Mouse (Mus musculus) myocyte (in vitro differentiated cells): Measurements from ENCODE around the gene Bahcc1.

ENCODE experiments used
- E2F4 ChIP-seq: IDR thresholded peaks from one replicate; pipeline ENCODE4 v1.6.1; 2011; ENCODE audit warnings: mild to moderate bottlenecking, control low read depth, moderate library complexity; ENCODE audit not compliant: insufficient read depth
- MAX ChIP-seq: IDR thresholded peaks from one replicate; pipeline ENCODE4 v1.6.1; 2011; ENCODE audit warnings: low read depth, mild to moderate bottlenecking, control low read depth
- MYOD1 ChIP-seq, 3 experiments: IDR thresholded peaks; one replicate each; pipeline ENCODE4 v1.6.1; 2011; ENCODE audit warnings: control low read depth in 2 of 3, low read depth in 2 of 3, mild to moderate bottlenecking in 2 of 3, moderate library complexity in 1 of 3; ENCODE audit not compliant: insufficient read length in 2 of 3, control insufficient read depth in 1 of 3
- POLR2A ChIP-seq: IDR thresholded peaks from one replicate; pipeline ENCODE4 v1.6.1; 2011; ENCODE audit warnings: low read depth, mild to moderate bottlenecking, control low read depth, moderate library complexity; ENCODE audit not compliant: insufficient read length
- POLR2AphosphoS2 ChIP-seq: IDR thresholded peaks from one replicate; pipeline ENCODE4 v1.6.1; 2011; ENCODE audit warnings: low read depth, control low read depth; ENCODE audit not compliant: insufficient read length
- REST ChIP-seq: IDR thresholded peaks from one replicate; pipeline ENCODE4 v1.6.1; 2011; ENCODE audit warnings: mild to moderate bottlenecking, control low read depth, moderate library complexity; ENCODE audit not compliant: insufficient read depth, insufficient read length
- SRF ChIP-seq: IDR thresholded peaks from one replicate; pipeline ENCODE4 v1.6.1; 2011; ENCODE audit warnings: low read depth; ENCODE audit not compliant: control insufficient read depth, insufficient read length
- TCF12 ChIP-seq: IDR thresholded peaks from one replicate; pipeline ENCODE4 v1.6.1; 2011; ENCODE audit warnings: mild to moderate bottlenecking, control low read depth; ENCODE audit not compliant: poor library complexity, insufficient read depth, severe bottlenecking
- TCF3 ChIP-seq: IDR thresholded peaks from one replicate; pipeline ENCODE4 v1.6.1; 2011; ENCODE audit warnings: low read depth, control low read depth; ENCODE audit not compliant: insufficient read length
- USF1 ChIP-seq: IDR thresholded peaks from one replicate; pipeline ENCODE4 v1.6.1; 2011; ENCODE audit warnings: low read depth, mild to moderate bottlenecking, control low read depth, moderate library complexity

GRCm38 (mm10) chr11:120237166-120238131, 4.7 kb downstream of the Bahcc1 start:
- TF ChIP-seq POLR2A (no peak), SRF (no peak), USF1 (no peak), TCF12 (no peak), MAX (no peak), MYOD1 (IDR thresholded peaks at IDR 0.05; ENCODE audit: control insufficient read depth in 1 of 3, insufficient read length in 2 of 3, low read depth in 2 of 3) (peak in 1 of 3 experiments; percentile 20), REST (no peak), POLR2AphosphoS2 (no peak), E2F4 (no peak), TCF3 (no peak)
